Mouse (Mus musculus) gastrocnemius, postnatal 25 days (tissue): ENCODE results near the gene Ifrd2. TPM values are rescaled to one million over a fixed set of nuclear protein-coding genes. Genes with fewer than 3 reads are reported as not detected.

Experiments used
- DNase-seq: peaks from one replicate; pipeline ENCODE4 v3.0.0; 2022
- total RNA-seq, 2 experiments: library from RNA; stranded (reverse); gene quantifications; 1 replicate in 1 of 2; 2 replicates in 1 of 2; pipeline ENCODE4 v1.2.3; 2021

The Ifrd2 gene
- total RNA-seq, 2 experiments from 2014 or later = 44.2 to 45.3 TPM

DNA sequence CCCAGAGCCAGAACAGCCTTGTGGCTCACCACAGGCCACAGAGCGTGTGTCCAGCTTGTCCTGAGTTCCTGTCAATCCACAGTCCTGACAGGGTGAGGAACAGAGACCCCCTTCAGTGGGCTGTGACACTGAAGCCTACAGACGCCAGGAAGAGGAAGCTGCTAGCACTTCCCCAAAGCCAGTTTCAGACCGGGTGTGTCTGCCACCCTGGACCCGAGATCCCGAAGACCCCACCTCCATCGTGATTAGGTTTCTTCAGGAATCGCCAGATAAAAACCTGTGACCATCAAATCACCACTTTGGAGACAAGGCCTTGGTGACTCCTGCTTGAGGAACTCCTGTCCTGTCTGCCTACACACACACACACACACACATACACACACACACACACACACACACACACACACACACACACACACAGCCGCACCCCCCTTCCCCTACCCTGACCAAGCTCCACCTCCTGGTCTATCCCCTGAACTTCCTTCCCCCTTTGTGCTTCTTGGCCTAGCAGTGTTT, 52.9 kb downstream of the Ifrd2 start:
- DNase-seq = no peak

DNA sequence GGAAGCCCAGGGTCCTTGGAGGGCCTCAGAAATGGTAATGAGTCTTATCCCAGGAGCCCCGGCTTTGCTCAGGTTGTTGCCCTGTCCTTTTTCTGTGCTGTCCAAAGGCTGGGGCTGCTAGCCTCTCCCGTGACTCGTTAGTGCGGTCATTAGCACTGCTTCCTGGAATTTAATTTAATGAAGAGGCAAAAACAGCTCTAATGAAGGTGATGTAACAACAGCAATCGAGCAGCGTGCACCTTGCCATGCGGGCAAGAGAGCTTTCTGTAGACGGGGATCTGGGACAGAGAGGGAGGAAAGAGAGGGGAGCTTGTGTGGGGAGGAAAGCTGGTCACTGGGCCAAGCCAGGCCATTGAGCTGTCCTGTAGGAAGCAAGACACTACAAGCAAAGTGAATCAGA, 54.2 kb downstream of the Ifrd2 start:
- no peak for DNase-seq

Other genes starting within 250 kb of the Ifrd2 start
- 10 to 100 TPM; 12.8 to 15.7 TPM for gene Hemk1, start 249.3 kb upstream of the Ifrd2 start, total RNA-seq
- 10 to 100 TPM; 34.1 to 44.0 TPM for gene 6430571L13Rik, start 247.0 kb upstream of the Ifrd2 start, total RNA-seq
- under 1 TPM; 0.83 to 0.84 TPM for gene Cacna2d2, start 188.0 kb upstream of the Ifrd2 start, total RNA-seq
- gene Tmem115, start 53.7 kb upstream of the Ifrd2 start, total RNA-seq = 10 to 100 TPM; 14.8 to 15.2 TPM
- 1 to 10 TPM; 2.0 TPM for gene Cyb561d2, start 45.4 kb upstream of the Ifrd2 start, total RNA-seq
- gene Nprl2, start 45.4 kb upstream of the Ifrd2 start, total RNA-seq = 10 to 100 TPM in 1 of 2 experiments, 1 to 10 TPM in 1; 9.5 to 10.2 TPM
- gene Zmynd10, start 40.3 kb upstream of the Ifrd2 start, total RNA-seq = not detected
- 10 to 100 TPM; 10.8 to 12.5 TPM for gene Rassf1, start 36.1 kb upstream of the Ifrd2 start, total RNA-seq
- 10 to 100 TPM; 30.5 to 31.1 TPM for gene Tusc2, start 24.4 kb upstream of the Ifrd2 start, total RNA-seq
- 10 to 100 TPM; 12.0 to 15.2 TPM for gene Hyal2, start 19.7 kb upstream of the Ifrd2 start, total RNA-seq
- 1 to 10 TPM; 2.2 to 2.3 TPM for gene Hyal1, start 10.7 kb upstream of the Ifrd2 start, total RNA-seq
- 10 to 100 TPM; 10.4 to 13.4 TPM for gene Naa80, start 8.8 kb upstream of the Ifrd2 start, total RNA-seq
- under 1 TPM; 0.38 to 0.72 TPM for gene Hyal3, start 6.8 kb upstream of the Ifrd2 start, total RNA-seq
- gene Sema3b, start 21.6 kb downstream of the Ifrd2 start, total RNA-seq = 10 to 100 TPM; 18.1 to 19.4 TPM
- gene Gnai2, start 47.7 kb downstream of the Ifrd2 start, total RNA-seq = 10 to 100 TPM; 73.2 to 87.6 TPM
- 10 to 100 TPM; 72.1 to 77.5 TPM for gene Slc38a3, start 81.9 kb downstream of the Ifrd2 start, total RNA-seq
- gene Gnat1, start 92.1 kb downstream of the Ifrd2 start, total RNA-seq = not detected
- gene Sema3f, start 122.8 kb downstream of the Ifrd2 start, total RNA-seq = 1 to 10 TPM; 5.9 to 9.7 TPM
- 10 to 100 TPM; 35.3 to 36.6 TPM for gene Rbm5, start 183.4 kb downstream of the Ifrd2 start, total RNA-seq